Mouse (Mus musculus) heart, embryonic 11.5 days (tissue): ENCODE data around the gene Rcsd1. TPM values are rescaled to one million over a fixed set of nuclear protein-coding genes. Genes with fewer than 3 reads are reported as not detected.

Source experiments
- ATAC-seq: fragments of 200-750 bp; cut with Nextera tagmentation; replicated peaks from 2 replicates; pipeline ENCODE4 v1.8.0; 2017; ENCODE audit warnings: moderate library complexity; ENCODE audit not compliant: insufficient number of reproducible peaks, low FRiP score, low TSS enrichment
- H3K27ac ChIP-seq: fragments of 300-500 bp; sonication (generic); 2 replicates; pipeline ENCODE4 v1.5.1; 2014; ENCODE audit warnings: mild to moderate bottlenecking, low read depth, low read length
- H3K27me3 ChIP-seq: fragments of 300-500 bp; sonication (generic); 2 replicates; pipeline ENCODE4 v1.6.1; 2014; ENCODE audit warnings: mild to moderate bottlenecking, low read length, mixed read lengths; ENCODE audit not compliant: control insufficient read depth, insufficient read depth
- H3K36me3 ChIP-seq: fragments of 300-500 bp; sonication (generic); 2 replicates; pipeline ENCODE4 v1.6.1; 2014; ENCODE audit warnings: mild to moderate bottlenecking, low read length, moderate library complexity, mixed read lengths; ENCODE audit not compliant: control insufficient read depth, insufficient read depth
- H3K4me1 ChIP-seq: fragments of 300-500 bp; sonication (generic); 2 replicates; pipeline ENCODE4 v1.6.1; 2014; ENCODE audit warnings: low read length; ENCODE audit not compliant: control insufficient read depth, insufficient read depth
- H3K4me2 ChIP-seq: fragments of 300-500 bp; sonication (generic); 2 replicates; pipeline ENCODE4 v1.6.1; 2014; ENCODE audit warnings: mild to moderate bottlenecking, moderate library complexity
- H3K4me3 ChIP-seq: fragments of 300-500 bp; sonication (generic); 2 replicates; pipeline ENCODE4 v1.5.1; 2014; ENCODE audit warnings: low read depth, low read length
- H3K9ac ChIP-seq: fragments of 300-500 bp; sonication (generic); 2 replicates; pipeline ENCODE4 v1.6.1; 2014; ENCODE audit warnings: mild to moderate bottlenecking, low read depth, low read length, moderate library complexity
- H3K9me3 ChIP-seq: fragments of 300-500 bp; sonication (generic); replicated peaks from 2 replicates; pipeline ENCODE4 v1.6.1; 2016; ENCODE audit warnings: low read length; ENCODE audit not compliant: control insufficient read depth
- WGBS: fragments of 180-500 bp; shearing (Covaris S2); extraction: QIAGEN DNeasy Blood & Tissue Kit; methylation state at CpG from one replicate; pipeline ENCODE4 v1.1.7; 2014; ENCODE audit not compliant: insufficient replicate concordance; 5-methylcytosine and 5-hydroxymethylcytosine counted together
- polyA plus RNA-seq: library from polyadenylated mRNA; unstranded; fragments of >200 nt; fragmentation: Nextera tagmentation; extraction: Ambion mirVana; gene quantifications from 2 replicates; pipeline ENCODE4 v1.2.1, GENCODE M21; 2014

The Rcsd1 gene
- polyA plus RNA-seq, 1 experiment from 2014 or later: 85.4 TPM

DNA sequence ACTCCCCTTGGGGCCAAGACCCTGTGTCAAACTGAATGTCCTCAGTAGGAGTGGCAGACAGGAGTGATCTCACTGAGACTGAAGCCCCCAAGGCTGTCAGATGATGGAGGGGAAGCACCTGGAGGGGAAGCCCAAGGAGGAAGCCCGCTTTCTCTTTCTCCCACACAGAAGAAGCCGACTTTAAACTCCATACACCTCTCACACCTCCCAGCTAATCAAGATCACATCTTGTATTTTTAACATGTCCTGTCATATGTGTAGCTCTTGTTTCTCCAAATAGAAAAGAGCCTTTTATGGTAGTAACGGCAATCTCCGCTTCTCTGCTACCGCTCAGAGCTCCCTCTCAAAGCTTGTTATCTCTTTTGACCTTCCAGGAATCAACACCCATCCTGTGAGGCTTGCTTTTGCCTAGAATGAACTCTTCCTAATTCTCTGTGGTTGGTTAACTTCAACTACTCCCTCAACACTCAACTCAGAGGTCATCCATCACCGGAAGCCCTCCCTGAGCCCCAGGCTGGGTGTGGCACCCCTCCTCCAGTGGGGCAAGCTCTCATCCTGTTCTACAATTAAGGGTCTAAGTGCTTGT is 8.5 kb downstream of the Rcsd1 start:
- H3K27me3 ChIP-seq: no peaks in the 10 kb centered on the region
- H3K4me3 ChIP-seq: peak overlapping the region; percentile 9; the same call in 1 of the 2 replicates
- no peaks in the 10 kb centered on the region for H3K9me3 ChIP-seq
- H3K27ac ChIP-seq: peak overlapping the region; percentile 93
- peak overlapping the region; percentile 64 for H3K4me2 ChIP-seq
- ATAC-seq: no peak
- 22% methylated on average over 6 of the region's 6 CpGs for WGBS
- peaks cover 88% of the 10 kb centered on the region for H3K4me1 ChIP-seq
- H3K36me3 ChIP-seq: no peaks in the 10 kb centered on the region
- H3K9ac ChIP-seq: peak overlapping the region; percentile 48

DNA sequence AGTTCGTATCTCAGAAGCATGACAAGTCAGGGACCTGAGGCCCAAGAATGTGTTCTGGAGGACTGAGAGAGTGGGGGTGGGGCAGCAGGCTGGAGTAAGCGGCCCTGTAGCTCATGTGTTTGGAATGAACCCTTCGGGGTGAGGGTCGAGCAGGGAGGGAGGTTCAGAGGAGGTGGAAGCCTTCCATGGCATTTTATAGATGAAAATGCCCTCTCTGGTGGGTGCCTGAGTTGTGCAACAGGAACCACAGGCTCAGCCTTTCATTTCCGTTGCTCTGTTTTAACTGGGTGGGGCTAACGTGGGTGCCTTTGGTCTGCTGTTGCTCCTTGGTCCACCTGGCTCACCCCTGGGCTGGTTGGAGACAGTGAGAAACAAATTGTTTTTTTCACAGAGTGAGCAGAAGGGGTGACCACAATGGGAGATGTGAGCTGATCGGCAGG is 9.2 kb downstream of the Rcsd1 start:
- 16% methylated on average over 7 of the region's 7 CpGs for WGBS
- Histone ChIP-seq H3K4me3 (no peak overlapping the region), H3K36me3 (no peaks in the 10 kb centered on the region), H3K9me3 (no peaks in the 10 kb centered on the region), H3K27me3 (no peaks in the 10 kb centered on the region), H3K4me2 (peak overlapping the region; percentile 64), H3K4me1 (peaks cover 88% of the 10 kb centered on the region), H3K9ac (peak overlapping the region; percentile 48), H3K27ac (peak overlapping the region; percentile 93)
- ATAC-seq: no peak

DNA sequence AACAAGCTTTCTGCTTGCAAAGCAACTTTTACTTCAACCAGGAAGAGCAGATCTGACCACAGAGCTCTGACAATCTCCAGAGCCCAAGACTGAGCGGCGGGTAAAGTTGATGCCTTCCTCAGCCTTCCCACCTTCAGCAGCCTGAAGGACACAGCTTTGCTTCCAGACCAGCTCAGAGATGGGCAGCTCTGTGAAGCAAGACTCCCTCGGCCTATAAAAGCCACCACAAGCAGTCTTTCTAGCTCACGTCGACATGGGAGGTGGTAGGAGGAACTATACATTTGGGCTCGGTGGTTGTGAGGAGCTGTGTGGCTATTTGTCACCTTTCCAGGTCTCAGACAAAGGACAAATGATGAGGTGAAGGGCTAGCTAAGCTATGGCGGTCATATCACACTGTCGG is 11.9 kb downstream of the Rcsd1 start:
- H3K4me1 ChIP-seq: peaks cover 87% of the 10 kb centered on the region
- 56% methylated on average over 8 of the region's 8 CpGs for WGBS
- H3K36me3 ChIP-seq: no peaks in the 10 kb centered on the region
- no peaks in the 10 kb centered on the region for H3K9me3 ChIP-seq
- no peak overlapping the region for H3K9ac ChIP-seq
- H3K4me3 ChIP-seq: no peak overlapping the region
- no peak for ATAC-seq
- no peaks in the 10 kb centered on the region for H3K27me3 ChIP-seq
- no peak overlapping the region for H3K4me2 ChIP-seq
- peak overlapping the region; percentile 12 for H3K27ac ChIP-seq

DNA sequence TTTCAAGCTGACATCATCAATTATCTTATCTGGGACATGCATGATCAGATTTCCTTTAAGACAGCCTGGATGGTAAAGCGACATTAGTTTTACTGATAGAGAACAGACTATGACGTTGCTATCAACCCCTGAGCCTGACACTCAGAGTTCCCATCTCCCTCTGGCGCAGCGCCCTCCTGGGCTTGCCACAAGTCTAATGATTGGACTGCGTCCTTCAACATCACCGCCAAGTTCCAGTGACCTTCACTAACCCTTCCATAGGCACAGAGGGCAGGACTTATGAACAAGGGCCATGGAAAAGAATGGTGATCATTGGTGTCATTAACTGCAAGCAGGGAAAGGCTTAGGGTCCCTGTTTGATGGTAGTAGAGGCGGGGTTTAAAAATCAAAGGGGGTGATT is 12.7 kb downstream of the Rcsd1 start:
- Histone ChIP-seq H3K9me3 (no peaks in the 10 kb centered on the region), H3K4me3 (no peak overlapping the region), H3K4me2 (no peak overlapping the region), H3K36me3 (no peaks in the 10 kb centered on the region), H3K27ac (no peak overlapping the region), H3K9ac (no peak overlapping the region), H3K4me1 (peaks cover 87% of the 10 kb centered on the region), H3K27me3 (no peaks in the 10 kb centered on the region)
- 47% methylated on average over 7 of the region's 7 CpGs for WGBS
- ATAC-seq: no peak

DNA sequence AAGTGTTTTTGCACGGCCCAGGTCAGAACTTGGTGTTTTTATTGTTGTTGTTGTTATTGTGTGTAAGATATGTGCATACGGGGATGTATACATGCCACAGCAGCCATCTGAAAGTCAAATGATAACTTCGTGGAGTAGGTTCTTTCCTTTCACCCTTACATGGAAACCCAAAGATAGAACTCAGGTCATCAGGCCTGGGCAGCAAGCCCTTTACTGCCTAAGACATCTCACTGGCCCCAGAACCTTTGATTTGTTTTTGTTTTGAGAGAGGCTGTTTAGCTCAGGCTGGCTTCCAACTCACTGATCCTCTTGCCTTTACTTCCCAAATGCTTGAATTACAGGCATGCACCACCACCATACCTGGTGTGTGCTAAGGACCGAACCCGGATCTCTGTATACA is 13.5 kb downstream of the Rcsd1 start:
- Histone ChIP-seq H3K27me3 (no peaks in the 10 kb centered on the region), H3K4me3 (no peak overlapping the region), H3K4me1 (peaks cover 86% of the 10 kb centered on the region), H3K4me2 (no peak overlapping the region), H3K36me3 (no peaks in the 10 kb centered on the region; the same call in 1 of the 2 replicates), H3K9me3 (no peaks in the 10 kb centered on the region), H3K27ac (no peak overlapping the region), H3K9ac (no peak overlapping the region)
- ATAC-seq: no peak
- WGBS: 62% methylated on average over 5 of the region's 5 CpGs

DNA sequence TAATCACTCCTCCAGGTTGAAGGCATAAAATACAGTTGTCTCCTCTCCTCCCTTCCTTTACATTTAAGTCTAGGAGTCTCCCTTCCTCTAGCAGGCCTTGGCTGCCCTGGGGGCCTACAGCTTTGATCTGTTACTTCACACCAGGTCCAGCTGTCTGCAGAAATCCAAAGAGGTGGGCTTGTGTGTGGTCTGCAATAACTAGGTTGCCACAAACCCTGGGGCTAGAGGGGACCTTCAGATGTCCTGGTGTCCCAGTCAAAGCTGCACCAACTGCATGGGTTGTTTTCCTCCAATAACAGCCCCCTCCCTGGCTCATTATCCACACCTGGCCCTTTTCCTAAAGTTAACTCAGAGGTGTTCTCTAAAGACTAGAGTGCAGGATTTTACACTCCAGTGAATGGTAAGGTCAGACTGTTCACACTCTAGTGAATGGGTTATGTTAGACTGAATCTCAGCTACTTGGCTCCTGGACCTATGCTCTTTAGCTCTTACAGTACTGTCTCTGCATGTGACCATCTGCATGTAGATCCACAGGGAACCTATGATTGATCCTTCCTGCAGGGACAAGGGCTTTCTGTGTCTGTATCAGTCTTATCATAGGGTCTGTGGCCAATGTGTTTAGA is 14.1 kb downstream of the Rcsd1 start:
- Histone ChIP-seq H3K9me3 (no peaks in the 10 kb centered on the region), H3K27me3 (no peaks in the 10 kb centered on the region), H3K9ac (no peak overlapping the region), H3K4me1 (peaks cover 86% of the 10 kb centered on the region), H3K27ac (0 out of 2 replicates have a peak overlapping the region, but pooled peaks have one; percentile 3), H3K4me3 (no peak overlapping the region), H3K4me2 (no peak overlapping the region), H3K36me3 (no peaks in the 10 kb centered on the region; the same call in 1 of the 2 replicates)
- no peak for ATAC-seq

DNA sequence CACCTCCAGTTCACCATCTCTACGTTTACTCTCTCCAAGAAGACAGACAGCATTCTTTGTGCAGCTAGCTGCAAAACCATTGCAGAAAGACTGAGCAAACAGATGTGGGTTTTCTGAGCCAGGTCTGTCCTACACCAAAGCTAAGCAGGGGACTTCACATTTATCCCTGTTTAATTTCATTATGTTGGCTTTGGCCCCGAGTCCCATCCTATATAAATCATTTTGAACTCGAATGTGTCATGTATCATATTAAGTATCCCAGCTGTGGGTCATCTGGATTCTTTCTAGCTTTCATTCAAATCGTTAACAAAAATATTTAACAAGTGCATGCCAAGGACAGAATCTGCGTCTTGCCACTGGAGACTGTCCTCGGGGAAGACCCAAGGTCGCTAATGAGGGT is 15.7 kb downstream of the Rcsd1 start:
- Histone ChIP-seq H3K9ac (no peak overlapping the region), H3K27me3 (no peaks in the 10 kb centered on the region), H3K9me3 (no peaks in the 10 kb centered on the region), H3K4me3 (no peak overlapping the region), H3K36me3 (no peaks in the 10 kb centered on the region; the same call in 1 of the 2 replicates), H3K27ac (peak overlapping the region; percentile 58; the same call in 1 of the 2 replicates), H3K4me1 (peaks cover 93% of the 10 kb centered on the region), H3K4me2 (no peak overlapping the region)
- WGBS: 42% methylated on average over 7 of the region's 7 CpGs
- no peak for ATAC-seq

DNA sequence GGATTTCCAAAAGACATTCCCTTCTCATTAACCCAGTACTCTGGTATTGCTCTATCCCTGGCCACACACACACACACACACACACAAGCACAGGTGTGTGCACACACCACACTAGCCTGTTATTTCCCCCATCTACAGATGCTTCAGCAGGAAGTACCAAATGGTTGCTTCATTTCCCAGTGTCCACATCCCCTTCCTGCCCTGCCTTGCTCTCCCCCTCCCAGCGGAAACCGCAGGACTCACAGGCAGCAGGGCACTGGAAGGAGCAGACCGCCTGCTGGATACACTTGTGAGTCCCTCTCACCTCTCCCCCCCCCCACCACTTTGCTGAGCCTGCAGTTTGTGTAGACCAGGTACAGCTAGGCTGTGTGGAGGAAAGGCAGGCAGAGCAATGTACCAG is 18.0 kb downstream of the Rcsd1 start:
- 19% methylated on average over 3 of the region's 3 CpGs for WGBS
- Histone ChIP-seq H3K4me3 (no peak overlapping the region), H3K9ac (no peak overlapping the region), H3K4me2 (no peak overlapping the region; the same call in 1 of the 2 replicates), H3K36me3 (no peaks in the 10 kb centered on the region; the same call in 1 of the 2 replicates), H3K27ac (peak overlapping the region; percentile 41; the same call in 1 of the 2 replicates), H3K9me3 (no peaks in the 10 kb centered on the region), H3K4me1 (peaks cover 96% of the 10 kb centered on the region), H3K27me3 (no peaks in the 10 kb centered on the region)
- no peak; the same call in 1 of the 2 replicates for ATAC-seq

DNA sequence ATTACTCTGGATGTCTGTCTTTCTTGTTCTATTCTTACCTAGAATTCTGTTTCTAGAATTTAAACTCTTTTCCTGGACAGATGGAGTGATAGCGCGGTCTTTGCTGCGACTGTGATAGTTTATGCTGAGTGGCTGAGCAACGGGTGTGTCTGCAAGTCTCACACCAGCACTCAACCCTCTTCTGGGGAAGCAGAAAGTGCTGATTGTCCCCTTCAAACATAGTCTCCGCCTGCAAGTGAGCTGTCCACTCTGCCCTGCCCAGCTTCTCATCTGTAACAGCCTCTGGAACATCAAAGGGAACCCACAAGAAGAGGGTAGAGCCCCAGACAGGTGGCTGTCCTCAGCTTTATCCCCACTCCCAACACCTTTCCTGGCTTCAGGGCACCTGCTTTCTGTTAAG is 19.7 kb downstream of the Rcsd1 start:
- H3K4me2 ChIP-seq: no peak overlapping the region
- peaks cover 94% of the 10 kb centered on the region for H3K4me1 ChIP-seq
- no peaks in the 10 kb centered on the region for H3K9me3 ChIP-seq
- no peaks in the 10 kb centered on the region for H3K27me3 ChIP-seq
- 32% methylated on average over 5 of the region's 5 CpGs for WGBS
- no peak for ATAC-seq
- H3K4me3 ChIP-seq: no peak overlapping the region
- H3K9ac ChIP-seq: no peak overlapping the region
- H3K27ac ChIP-seq: no peak overlapping the region
- H3K36me3 ChIP-seq: no peaks in the 10 kb centered on the region; the same call in 1 of the 2 replicates
